Mouse (Mus musculus) heart, embryonic 14.5 days (tissue): Measurements from ENCODE around the gene Atp6v0a1. TPM values are rescaled to one million over a fixed set of nuclear protein-coding genes. Genes with fewer than 3 reads are reported as not detected.

Experiments
- ATAC-seq: fragments of 200-750 bp; cut with Nextera tagmentation; 2 replicates; pipeline ENCODE4 v1.8.0; 2017; ENCODE audit warnings: low read depth, moderate TSS enrichment; ENCODE audit not compliant: insufficient number of reproducible peaks, insufficient read depth, low FRiP score
- H3K27ac ChIP-seq, 2 experiments: fragments of 200-500 bp in 1 of 2; fragments of 300-500 bp in 1 of 2; sonication (generic) in 1 of 2; replicated peaks in 1 of 2; 2 replicates each; pipeline ENCODE4 v1.5.1; 2012 to 2014; ENCODE audit warnings: low read depth in 2 of 2, low read length in 2 of 2, control low read depth in 1 of 2, mild to moderate bottlenecking in 1 of 2, mixed read lengths in 1 of 2; ENCODE audit not compliant: control insufficient read depth in 1 of 2, insufficient read depth in 1 of 2
- H3K27me3 ChIP-seq: fragments of 300-500 bp; sonication (generic); 2 replicates; pipeline ENCODE4 v1.6.1; 2014; ENCODE audit warnings: mild to moderate bottlenecking, low read length, control low read depth; ENCODE audit not compliant: control insufficient read depth, insufficient read depth
- H3K36me3 ChIP-seq: fragments of 300-500 bp; sonication (generic); 2 replicates; pipeline ENCODE4 v1.6.1; 2014; ENCODE audit warnings: mild to moderate bottlenecking, control low read depth, low read length, mixed read lengths; ENCODE audit not compliant: control insufficient read depth, insufficient read depth
- H3K4me1 ChIP-seq, 2 experiments: fragments of 200-500 bp in 1 of 2; fragments of 300-500 bp in 1 of 2; sonication (generic) in 1 of 2; 2 replicates each; pipeline ENCODE4 v1.6.1; 2012 to 2014; ENCODE audit warnings: low read length in 2 of 2, control low read depth in 1 of 2, mixed read lengths in 1 of 2; ENCODE audit not compliant: control insufficient read depth in 2 of 2, insufficient read depth in 2 of 2
- H3K4me2 ChIP-seq: fragments of 300-500 bp; sonication (generic); 2 replicates; pipeline ENCODE4 v1.6.1; 2014; ENCODE audit warnings: mild to moderate bottlenecking, low read length
- H3K4me3 ChIP-seq, 2 experiments: fragments of 200-500 bp in 1 of 2; fragments of 300-500 bp in 1 of 2; sonication (generic) in 1 of 2; 2 replicates each; pipeline ENCODE4 v1.5.1; 2012 to 2014; ENCODE audit warnings: low read length in 2 of 2, mild to moderate bottlenecking in 2 of 2, control low read depth in 1 of 2, low read depth in 1 of 2, moderate library complexity in 1 of 2; ENCODE audit not compliant: control insufficient read depth in 1 of 2, insufficient read depth in 1 of 2
- H3K9ac ChIP-seq: fragments of 300-500 bp; sonication (generic); 2 replicates; pipeline ENCODE4 v1.6.1; 2014; ENCODE audit warnings: mild to moderate bottlenecking, low read length
- H3K9me3 ChIP-seq: fragments of 300-500 bp; sonication (generic); 2 replicates; pipeline ENCODE4 v1.6.1; 2016; ENCODE audit warnings: low read length, control low read depth; ENCODE audit not compliant: control insufficient read depth
- WGBS: fragments of 180-500 bp; shearing (Covaris S2); extraction: QIAGEN DNeasy Blood & Tissue Kit; methylation state at CpG from one replicate; pipeline ENCODE4 v1.1.7; 2014; 5-methylcytosine and 5-hydroxymethylcytosine counted together
- polyA plus RNA-seq: library from polyadenylated mRNA; unstranded; fragments of >200 nt; fragmentation: Nextera tagmentation; extraction: Ambion mirVana; gene quantifications from 2 replicates; pipeline ENCODE4 v1.2.1, GENCODE M21; 2014

Gene Atp6v0a1
- polyA plus RNA-seq, 1 experiment from 2014 or later, result 57.2 TPM

DNA sequence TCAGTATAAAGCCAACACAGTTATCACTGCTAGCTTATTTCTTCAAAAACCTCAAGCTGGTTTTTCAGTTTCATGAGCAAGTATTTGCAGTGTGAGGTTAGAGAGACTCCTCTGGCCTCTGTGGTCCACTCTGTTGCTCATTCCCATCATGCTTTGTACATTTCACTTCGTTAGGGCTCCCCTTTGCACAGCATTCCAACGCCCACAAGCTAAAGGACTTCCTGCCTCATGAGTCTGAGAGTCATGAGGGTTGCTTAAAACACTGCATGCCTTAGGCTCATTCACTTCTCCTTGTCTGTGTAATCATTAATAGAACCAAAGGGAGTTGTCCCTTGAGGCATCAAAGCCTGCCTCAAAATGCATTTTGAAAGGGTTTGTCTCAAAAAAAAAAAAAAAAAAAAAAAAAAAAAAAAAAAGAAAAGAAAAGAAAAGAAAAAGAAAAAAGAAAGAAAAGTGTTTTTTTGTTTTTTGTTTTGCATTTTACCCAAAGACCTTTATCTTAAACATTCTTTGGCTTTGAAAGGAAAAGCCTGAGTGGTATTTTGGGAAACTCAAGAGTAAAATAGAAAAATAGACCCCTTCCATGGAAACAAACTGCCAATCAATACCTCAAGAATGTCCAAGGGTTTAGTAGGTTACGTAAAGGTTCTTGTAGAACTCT lies 6.1 kb upstream of the Atp6v0a1 start:
- no peak for ATAC-seq

DNA sequence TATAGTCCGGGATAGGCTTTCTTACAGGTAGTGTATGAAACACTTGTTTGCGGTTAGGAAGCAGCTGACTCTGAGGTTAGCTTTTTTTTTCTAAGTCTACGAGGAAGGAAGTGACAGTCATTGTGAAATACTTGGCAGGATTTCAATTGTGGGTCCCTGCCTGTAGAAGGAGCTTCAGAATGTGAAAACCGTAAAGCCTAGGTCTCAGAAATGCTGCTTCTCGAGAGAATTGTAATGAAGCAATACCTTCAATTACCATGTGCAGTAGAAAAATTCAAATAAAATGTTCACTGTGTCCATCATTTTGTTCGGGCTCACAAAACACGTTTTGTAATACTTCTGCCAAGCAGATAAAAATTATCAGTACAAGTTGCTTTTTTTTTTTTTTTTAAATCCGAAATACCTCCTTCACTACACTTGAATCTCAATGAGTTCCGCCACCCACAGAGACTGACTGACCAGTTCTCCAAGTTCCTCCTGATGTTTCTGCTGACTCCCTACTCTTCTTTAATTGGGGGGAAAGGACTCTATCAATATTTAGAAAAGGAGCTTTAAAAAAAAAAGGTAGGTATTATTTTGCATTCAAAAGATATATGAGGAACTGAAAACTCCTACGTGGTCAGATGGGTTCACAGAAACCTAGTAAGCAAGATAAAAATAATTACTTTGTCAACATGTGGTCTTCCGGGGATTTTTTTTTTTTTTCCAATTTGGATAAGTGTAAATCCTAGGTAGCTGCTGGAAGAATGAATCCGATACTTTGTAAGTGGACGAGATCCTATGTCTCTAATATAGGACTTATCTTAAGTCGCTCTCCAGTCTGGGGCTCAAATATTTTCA lies 826 bp upstream of the Atp6v0a1 start:
- Histone ChIP-seq H3K9me3 (no peaks in the 10 kb centered on the region), H3K4me3 (peak overlapping the region; percentile 39 to 78; a peak in 3 of 4 replicates), H3K27ac (peak overlapping the region; percentile 88 to 97), H3K27me3 (no peaks in the 10 kb centered on the region), H3K9ac (peak overlapping the region; percentile 91), H3K4me1 (peaks cover 6 to 15% of the 10 kb centered on the region in 2 experiments), H3K4me2 (peak overlapping the region; percentile 81), H3K36me3 (peaks cover 14% of the 10 kb centered on the region)
- ATAC-seq, result no peak
- WGBS, result 35% methylated on average over 14 of the region's 14 CpGs

More for the DNA sequence above, 6.1 kb upstream of the Atp6v0a1 start:
- Histone ChIP-seq H3K36me3 (no peaks in the 10 kb centered on the region), H3K9ac (no peak overlapping the region), H3K9me3 (no peaks in the 10 kb centered on the region), H3K4me2 (no peak overlapping the region), H3K4me3 (no peak overlapping the region), H3K4me1 (0 out of 4 replicates have a peak, but pooled peaks cover 0 to 3% of the 10 kb centered on the region in 2 experiments), H3K27ac (no peak overlapping the region), H3K27me3 (no peaks in the 10 kb centered on the region)
- 33% methylated on average over 3 of the region's 3 CpGs for WGBS

DNA sequence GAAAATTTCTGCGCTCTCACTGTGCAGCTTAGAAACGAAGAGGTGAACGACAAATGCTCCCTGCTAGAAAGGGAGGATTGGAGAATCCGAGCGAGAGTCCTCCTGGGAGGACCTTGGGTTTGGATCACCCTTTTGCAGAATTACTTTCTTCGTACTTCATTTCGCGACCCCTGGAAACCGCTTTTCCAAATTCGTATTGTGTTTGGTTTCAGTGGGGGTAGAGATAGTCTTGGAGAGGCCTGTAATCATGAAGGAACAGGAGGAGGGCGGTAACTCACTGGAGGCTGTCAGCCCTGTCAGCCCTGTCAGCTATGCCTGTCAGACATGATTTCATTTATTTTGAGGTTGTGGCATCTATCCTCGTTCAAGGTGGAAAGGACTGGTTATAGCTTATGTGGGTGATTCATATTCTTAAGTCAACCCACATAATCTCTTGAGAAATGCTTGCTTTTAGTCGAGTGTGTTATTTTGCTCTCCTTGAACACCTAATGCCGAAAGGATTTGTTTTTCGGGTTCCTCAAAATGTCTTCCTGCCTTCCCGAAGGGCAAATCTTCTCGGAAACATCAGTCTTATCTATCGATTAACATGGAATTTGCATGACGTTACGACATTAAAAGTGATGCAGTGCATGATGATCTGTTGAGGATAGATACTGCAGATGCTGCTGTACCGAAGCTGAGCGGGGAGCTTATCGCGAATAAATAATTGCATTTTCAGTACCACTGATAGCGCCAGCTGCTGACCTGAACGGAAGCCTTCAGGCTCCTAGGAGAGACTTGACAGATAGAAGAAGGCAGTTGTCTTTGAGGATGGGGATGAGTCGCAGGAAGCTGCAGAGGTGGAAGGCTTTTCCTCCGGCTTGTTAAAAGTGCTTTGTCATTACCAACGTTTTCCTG lies 884 bp downstream of the Atp6v0a1 start:
- H3K36me3 ChIP-seq, result peaks cover 31% of the 10 kb centered on the region
- no peaks in the 10 kb centered on the region for H3K27me3 ChIP-seq
- peak overlapping the region; percentile 91 for H3K9ac ChIP-seq
- ATAC-seq, result no peak
- H3K9me3 ChIP-seq, result no peaks in the 10 kb centered on the region
- peak overlapping the region; percentile 87 to 88 for H3K27ac ChIP-seq
- peak overlapping the region; percentile 78 to 83 for H3K4me3 ChIP-seq
- H3K4me2 ChIP-seq, result peak overlapping the region; percentile 81
- H3K4me1 ChIP-seq, result peaks cover 6 to 15% of the 10 kb centered on the region in 2 experiments
- 2% methylated on average over 29 of the region's 29 CpGs for WGBS

DNA sequence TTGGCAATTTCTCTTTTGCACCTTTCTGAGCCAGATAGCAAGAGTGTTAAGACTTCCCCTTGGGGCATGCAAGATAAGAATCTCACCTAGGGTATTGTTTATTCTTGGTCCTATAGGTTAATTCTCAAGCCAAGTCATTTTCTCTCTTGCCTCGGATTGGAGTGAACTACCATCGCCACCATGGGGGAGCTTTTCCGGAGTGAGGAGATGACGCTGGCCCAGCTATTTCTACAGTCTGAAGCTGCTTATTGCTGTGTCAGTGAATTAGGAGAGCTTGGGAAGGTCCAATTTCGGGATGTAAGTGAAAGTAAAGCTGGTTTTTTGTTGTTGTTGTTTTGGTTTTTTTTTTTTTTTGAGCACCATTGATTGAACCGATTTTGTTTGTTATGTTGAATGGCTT lies 2.4 kb downstream of the Atp6v0a1 start:
- no peak overlapping the region for H3K4me3 ChIP-seq
- WGBS, result 73% methylated on average over 6 of the region's 6 CpGs

DNA sequence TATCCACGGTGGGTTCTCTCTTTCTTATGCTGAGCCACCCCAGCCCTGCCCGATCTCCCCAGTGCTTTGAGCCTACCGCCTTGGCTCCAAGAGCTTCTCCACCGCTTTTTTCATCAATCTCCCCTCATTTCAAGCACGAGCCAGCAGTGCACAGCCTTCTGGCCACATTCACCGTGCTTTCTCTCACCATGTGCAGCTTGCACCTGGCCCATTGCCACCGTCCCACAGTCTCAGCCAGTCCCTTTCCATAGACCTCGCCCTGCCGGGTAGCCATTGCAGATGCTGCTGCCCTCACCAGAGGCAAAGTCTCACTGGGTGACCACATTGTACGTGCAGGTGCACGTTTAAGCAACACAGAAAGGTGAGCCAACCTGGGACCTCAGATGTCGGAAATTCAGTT lies 14.1 kb downstream of the Atp6v0a1 start:
- Histone ChIP-seq H3K4me2 (no peak overlapping the region), H3K36me3 (peaks cover 87% of the 10 kb centered on the region), H3K27me3 (no peaks in the 10 kb centered on the region), H3K9ac (no peak overlapping the region), H3K27ac (no peak overlapping the region), H3K9me3 (no peaks in the 10 kb centered on the region), H3K4me3 (no peak overlapping the region), H3K4me1 (peaks cover 4 to 7% of the 10 kb centered on the region in 2 experiments; a peak in 3 of 4 replicates)
- ATAC-seq, result no peak
- WGBS, result 88% methylated on average over 12 of the region's 12 CpGs

More for the DNA sequence above, 2.4 kb downstream of the Atp6v0a1 start:
- no peaks in the 10 kb centered on the region for H3K27me3 ChIP-seq
- H3K4me1 ChIP-seq, result peaks cover 6 to 15% of the 10 kb centered on the region in 2 experiments
- H3K9me3 ChIP-seq, result no peaks in the 10 kb centered on the region
- ATAC-seq, result no peak
- no peak overlapping the region for H3K27ac ChIP-seq
- peaks cover 40% of the 10 kb centered on the region for H3K36me3 ChIP-seq
- H3K4me2 ChIP-seq, result 0 out of 2 replicates have a peak overlapping the region, but pooled peaks have one; percentile 81
- no peak overlapping the region for H3K9ac ChIP-seq

DNA sequence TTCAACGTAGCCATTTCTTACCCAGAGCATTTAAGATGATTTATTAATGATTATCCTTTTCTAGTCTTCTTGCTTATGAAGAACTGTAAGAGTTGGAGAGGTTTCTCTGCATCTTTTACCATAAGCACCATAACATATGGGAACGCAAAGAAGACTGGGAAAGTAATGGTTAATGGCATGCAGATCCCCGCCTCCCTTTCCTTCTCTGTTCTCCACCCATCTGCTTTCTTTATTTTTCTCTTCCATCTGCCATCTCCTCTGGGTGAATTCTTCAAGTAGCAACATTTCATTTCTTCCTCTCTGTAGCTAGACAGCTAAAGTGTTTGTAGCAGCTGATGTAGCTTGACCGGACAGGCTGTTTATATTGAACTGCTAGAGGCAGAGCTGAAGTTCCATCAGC lies 14.7 kb downstream of the Atp6v0a1 start:
- no peak overlapping the region for H3K9ac ChIP-seq
- H3K4me1 ChIP-seq, result peaks cover 6 to 14% of the 10 kb centered on the region in 2 experiments
- no peak overlapping the region for H3K4me2 ChIP-seq
- H3K27me3 ChIP-seq, result no peaks in the 10 kb centered on the region
- 91% methylated on average over 4 of the region's 4 CpGs for WGBS
- peaks cover 86% of the 10 kb centered on the region for H3K36me3 ChIP-seq
- no peak overlapping the region for H3K27ac ChIP-seq
- no peaks in the 10 kb centered on the region for H3K9me3 ChIP-seq
- H3K4me3 ChIP-seq, result no peak overlapping the region
- no peak for ATAC-seq

DNA sequence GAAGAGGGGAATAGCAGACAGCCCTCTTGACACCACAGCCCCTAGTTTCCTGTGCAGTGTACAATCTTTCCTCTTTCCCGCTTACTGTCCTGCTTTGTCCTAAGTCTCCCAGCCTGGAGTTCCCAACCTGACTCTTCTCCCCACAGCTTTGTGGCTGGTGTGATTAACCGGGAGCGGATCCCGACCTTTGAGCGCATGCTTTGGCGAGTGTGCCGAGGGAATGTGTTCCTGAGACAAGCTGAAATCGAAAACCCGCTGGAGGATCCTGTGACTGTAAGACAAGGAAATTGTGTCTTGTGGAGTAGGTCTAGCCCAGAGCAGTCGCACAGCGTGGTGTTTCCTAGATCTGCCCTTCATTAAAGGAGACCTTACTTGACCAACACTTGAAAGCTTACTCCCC lies 17.9 kb downstream of the Atp6v0a1 start:
- Histone ChIP-seq H3K4me2 (no peak overlapping the region), H3K9me3 (no peaks in the 10 kb centered on the region), H3K9ac (no peak overlapping the region), H3K27me3 (no peaks in the 10 kb centered on the region), H3K4me1 (peaks cover 19 to 34% of the 10 kb centered on the region in 2 experiments), H3K36me3 (peaks cover 83% of the 10 kb centered on the region), H3K27ac (peak overlapping the region; percentile 38 to 43; a peak in 1 of 4 replicates), H3K4me3 (no peak overlapping the region)
- 76% methylated on average over 11 of the region's 11 CpGs for whole genome bisulfite sequencing
- ATAC-seq, result no peak
